Mouse (Mus musculus): ENCODE results near the gene Ubtf. TPM values are rescaled to one million over a fixed set of nuclear protein-coding genes. Genes with fewer than 3 reads are reported as not detected.

Ubtf gene
- polyA plus RNA-seq, 1 experiment from 2014 or later, result 93.8 TPM

GRCm38 (mm10) chr11:102330039-102330438 is 10.5 kb upstream of the Ubtf start:
- no peak for TF ChIP-seq CTCF (IDR thresholded peaks at IDR 0.05; ENCODE audit: low read depth)
- Histone ChIP-seq H3K36me3 (ENCODE audit: insufficient read depth) (no peaks in the 10 kb centered on the region), H3K27me3 (ENCODE audit: insufficient read depth, low read length) (no peaks in the 10 kb centered on the region)

GRCm38 (mm10) chr11:102329518-102329917 is 10.0 kb upstream of the Ubtf start:
- no peak for DNase-seq
- no peaks in the 10 kb centered on the region for H3K36me3 ChIP-seq (ENCODE audit: insufficient read depth)
- H3K9ac ChIP-seq, result no peak overlapping the region
- no peaks in the 10 kb centered on the region for H3K27me3 ChIP-seq (ENCODE audit: insufficient read depth, low read length)
- H3K4me2 ChIP-seq, result no peak overlapping the region
- no peak for TF ChIP-seq CTCF (IDR thresholded peaks at IDR 0.05; ENCODE audit: low read depth)
- ATAC-seq (ENCODE audit: insufficient read depth), result no peak
- H3K27ac ChIP-seq (ENCODE audit: low read depth), result no peak overlapping the region
- H3K4me3 ChIP-seq (ENCODE audit: low read depth, low read length), result no peak overlapping the region
- no peaks in the 10 kb centered on the region for H3K4me1 ChIP-seq (ENCODE audit: insufficient read depth)
- no peaks in the 10 kb centered on the region for H3K9me3 ChIP-seq (ENCODE audit: low read depth, low read length)

More at GRCm38 (mm10) chr11:102330039-102330438, 10.5 kb upstream of the Ubtf start:
- no peak overlapping the region for H3K9ac ChIP-seq
- no peak overlapping the region for H3K4me3 ChIP-seq (ENCODE audit: low read depth, low read length)
- DNase-seq, result no peak
- no peak overlapping the region for H3K27ac ChIP-seq (ENCODE audit: low read depth)
- H3K9me3 ChIP-seq (ENCODE audit: low read depth, low read length), result no peaks in the 10 kb centered on the region
- H3K4me2 ChIP-seq, result no peak overlapping the region
- no peak for ATAC-seq (ENCODE audit: insufficient read depth)
- WGBS, result 76% methylated on average over 3 of the region's 3 CpGs
- H3K4me1 ChIP-seq (ENCODE audit: insufficient read depth), result no peaks in the 10 kb centered on the region

GRCm38 (mm10) chr11:102327839-102328238 is 8.3 kb upstream of the Ubtf start:
- DNase-seq (no peak), ATAC-seq (ENCODE audit: insufficient read depth) (no peak)
- 66% methylated on average over 7 of the region's 7 CpGs for WGBS
- Histone ChIP-seq H3K4me3 (ENCODE audit: low read depth, low read length) (no peak overlapping the region), H3K4me1 (ENCODE audit: insufficient read depth) (no peaks in the 10 kb centered on the region), H3K36me3 (ENCODE audit: insufficient read depth) (no peaks in the 10 kb centered on the region), H3K4me2 (no peak overlapping the region), H3K9ac (no peak overlapping the region), H3K27me3 (ENCODE audit: insufficient read depth, low read length) (no peaks in the 10 kb centered on the region), H3K9me3 (ENCODE audit: low read depth, low read length) (no peaks in the 10 kb centered on the region), H3K27ac (ENCODE audit: low read depth) (no peak overlapping the region)
- TF ChIP-seq CTCF (IDR thresholded peaks at IDR 0.05; ENCODE audit: low read depth), result no peak

GRCm38 (mm10) chr11:102327250-102327649 is 7.7 kb upstream of the Ubtf start:
- no peaks in the 10 kb centered on the region for H3K9me3 ChIP-seq (ENCODE audit: low read depth, low read length)
- no peaks in the 10 kb centered on the region for H3K27me3 ChIP-seq (ENCODE audit: insufficient read depth, low read length)
- H3K9ac ChIP-seq, result no peak overlapping the region
- WGBS, result 51% methylated on average over 5 of the region's 5 CpGs
- no peak for ATAC-seq (ENCODE audit: insufficient read depth)
- no peak for TF ChIP-seq CTCF (IDR thresholded peaks at IDR 0.05; ENCODE audit: low read depth)
- no peak for DNase-seq
- no peak overlapping the region for H3K4me2 ChIP-seq
- H3K4me1 ChIP-seq (ENCODE audit: insufficient read depth), result no peaks in the 10 kb centered on the region
- no peaks in the 10 kb centered on the region for H3K36me3 ChIP-seq (ENCODE audit: insufficient read depth)
- H3K4me3 ChIP-seq (ENCODE audit: low read depth, low read length), result no peak overlapping the region
- no peak overlapping the region for H3K27ac ChIP-seq (ENCODE audit: low read depth)

- Histone ChIP-seq H3K9me3 (ENCODE audit: low read depth, low read length) (no peaks in the 10 kb centered on the region), H3K4me1 (ENCODE audit: insufficient read depth) (peaks cover 3% of the 10 kb centered on the region; the same call in 1 of the 2 replicates), H3K9ac (no peak overlapping the region), H3K4me2 (no peak overlapping the region), H3K27me3 (ENCODE audit: insufficient read depth, low read length) (no peaks in the 10 kb centered on the region), H3K4me3 (ENCODE audit: low read depth, low read length) (no peak overlapping the region), H3K36me3 (ENCODE audit: insufficient read depth) (no peaks in the 10 kb centered on the region), H3K27ac (ENCODE audit: low read depth) (no peak overlapping the region)
- no peak for TF ChIP-seq CTCF (IDR thresholded peaks at IDR 0.05; ENCODE audit: low read depth)
- ATAC-seq (ENCODE audit: insufficient read depth), result no peak
- peak; percentile 22 for DNase-seq
- 59% methylated on average over 1 of the region's 1 CpGs for WGBS
Observed at GRCm38 (mm10) chr11:102323516-102323915, 4.0 kb upstream of the Ubtf start.

GRCm38 (mm10) chr11:102321931-102322330 is 2.4 kb upstream of the Ubtf start:
- no peaks in the 10 kb centered on the region for H3K9me3 ChIP-seq (ENCODE audit: low read depth, low read length)
- H3K9ac ChIP-seq, result no peak overlapping the region
- H3K27me3 ChIP-seq (ENCODE audit: insufficient read depth, low read length), result no peaks in the 10 kb centered on the region
- H3K4me2 ChIP-seq, result no peak overlapping the region
- TF ChIP-seq CTCF (IDR thresholded peaks at IDR 0.05; ENCODE audit: low read depth), result no peak
- no peaks in the 10 kb centered on the region for H3K36me3 ChIP-seq (ENCODE audit: insufficient read depth)
- DNase-seq (no peak), ATAC-seq (ENCODE audit: insufficient read depth) (no peak)
- H3K27ac ChIP-seq (ENCODE audit: low read depth), result no peak overlapping the region
- no peak overlapping the region for H3K4me3 ChIP-seq (ENCODE audit: low read depth, low read length)
- WGBS, result 74% methylated on average over 6 of the region's 6 CpGs
- H3K4me1 ChIP-seq (ENCODE audit: insufficient read depth), result peaks cover 3% of the 10 kb centered on the region; the same call in 1 of the 2 replicates

GRCm38 (mm10) chr11:102320686-102321005 is 1.1 kb upstream of the Ubtf start:
- 11% methylated on average over 10 of the region's 10 CpGs for WGBS
- H3K9me3 ChIP-seq (ENCODE audit: low read depth, low read length), result no peaks in the 10 kb centered on the region
- H3K4me2 ChIP-seq, result peak overlapping the region; percentile 99
- TF ChIP-seq CTCF (IDR thresholded peaks at IDR 0.05; ENCODE audit: low read depth), result peak; percentile 29
- peak; percentile 91 for DNase-seq
- peak overlapping the region; percentile 99 for H3K27ac ChIP-seq (ENCODE audit: low read depth)
- H3K4me3 ChIP-seq (ENCODE audit: low read depth, low read length), result peak overlapping the region; percentile 98
- no peaks in the 10 kb centered on the region for H3K27me3 ChIP-seq (ENCODE audit: insufficient read depth, low read length)
- peak overlapping the region; percentile 99 for H3K9ac ChIP-seq
- ATAC-seq (ENCODE audit: insufficient read depth), result peak; percentile 25; the same call in 1 of the 2 replicates
- peaks cover 7% of the 10 kb centered on the region; the same call in 1 of the 2 replicates for H3K4me1 ChIP-seq (ENCODE audit: insufficient read depth)
- peaks cover 3% of the 10 kb centered on the region; the same call in 1 of the 2 replicates for H3K36me3 ChIP-seq (ENCODE audit: insufficient read depth)
